Mouse (Mus musculus) thymus, postnatal 25 days (tissue): ENCODE measurements around the gene Thsd4.
"Not testable (repeated sequence)": the region's sequence is repeated elsewhere in the genome, so short reads cannot be mapped to it uniquely, and the experiment has no call there.

Experiments used
- DNase-seq: peaks from one replicate; pipeline ENCODE4 v3.0.0; 2022

Thsd4 gene

DNA sequence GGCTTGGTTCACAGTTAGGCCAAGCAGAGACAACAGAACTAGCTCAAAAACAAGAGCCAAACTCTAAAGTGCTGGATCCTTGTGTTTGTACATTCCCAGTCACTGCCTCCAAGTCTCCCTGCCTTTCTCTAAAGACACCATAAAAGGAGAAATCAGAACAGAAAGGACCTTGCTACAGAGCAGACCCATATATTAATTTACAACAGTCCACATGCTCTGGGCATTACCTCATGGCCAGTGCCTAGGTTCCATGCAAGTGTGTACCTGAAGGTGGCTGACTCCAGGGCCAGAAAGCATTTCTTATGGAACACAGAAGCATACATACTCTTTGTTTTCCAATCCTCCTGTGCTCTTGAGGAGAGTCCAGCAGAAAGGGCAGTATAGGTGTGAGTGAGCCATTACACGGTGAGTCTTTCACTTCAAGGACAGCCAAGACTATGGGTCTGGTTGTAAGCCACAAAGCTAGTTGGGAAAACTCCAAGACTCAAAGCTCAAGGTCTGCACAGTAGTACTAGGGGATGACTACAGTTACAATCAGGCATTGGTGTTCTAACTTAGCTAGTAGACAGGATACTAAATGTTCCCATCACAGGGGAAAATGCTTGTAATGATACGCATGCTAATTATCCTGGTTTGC is 216.5 kb downstream of the Thsd4 start:
- no peak for DNase-seq

DNA sequence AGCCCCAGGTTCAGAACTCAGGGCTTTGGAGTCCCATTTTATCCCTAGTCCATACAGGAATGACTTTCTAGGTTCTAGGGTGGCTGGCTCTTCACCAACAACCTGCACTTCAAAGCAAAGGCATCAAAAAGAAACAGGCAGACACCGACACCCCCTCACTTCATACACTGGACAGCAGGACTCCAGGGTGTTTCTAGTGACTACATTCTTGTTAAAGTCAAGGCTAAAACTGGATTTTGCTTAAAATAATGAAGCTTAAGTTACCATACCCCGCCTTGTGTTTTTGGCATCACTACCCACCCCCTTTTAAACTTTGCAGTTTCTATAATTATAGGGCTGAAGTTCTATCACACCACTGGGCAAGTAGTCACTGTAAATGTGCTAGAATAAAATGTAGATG is 225.6 kb downstream of the Thsd4 start:
- no peak for DNase-seq

DNA sequence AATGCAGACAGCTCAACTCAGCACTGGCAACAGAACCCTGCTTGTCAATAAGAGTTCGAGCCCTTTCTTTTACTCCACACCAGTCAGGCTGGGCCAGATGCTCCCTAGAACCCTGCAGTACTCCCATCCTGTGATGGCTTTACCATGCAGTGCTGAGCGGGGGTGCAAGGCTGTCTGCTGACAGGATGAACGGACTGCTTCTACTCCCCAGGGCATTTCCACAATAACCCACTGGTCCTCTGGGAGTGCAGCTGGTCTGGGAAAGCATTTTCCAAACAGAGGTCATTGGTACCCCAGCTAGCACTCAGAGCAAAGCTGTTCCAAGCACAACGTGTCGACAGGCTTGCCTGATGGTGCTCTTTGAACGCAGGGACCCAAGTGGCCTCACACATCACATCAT is 226.6 kb downstream of the Thsd4 start:
- no peak for DNase-seq

DNA sequence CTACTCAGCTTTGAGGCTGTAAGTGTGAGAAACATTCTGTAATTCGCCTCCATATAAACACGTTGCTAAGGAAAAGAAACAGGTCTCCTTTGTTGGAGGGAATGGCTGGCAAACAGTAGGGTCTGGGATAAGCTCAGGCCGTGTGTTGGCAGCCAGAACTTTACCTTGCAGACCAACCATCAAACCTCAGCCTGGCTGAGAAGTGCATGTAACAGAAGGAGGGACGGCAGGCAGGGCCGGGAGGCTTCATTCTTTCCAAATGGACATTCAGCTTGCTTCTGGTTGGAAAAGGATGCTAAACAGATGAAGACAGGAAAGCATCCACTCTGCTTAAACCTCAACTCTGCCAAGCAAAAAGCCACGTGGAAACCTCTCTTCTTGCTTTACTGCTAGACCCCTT is 228.7 kb downstream of the Thsd4 start:
- DNase-seq = no peak

DNA sequence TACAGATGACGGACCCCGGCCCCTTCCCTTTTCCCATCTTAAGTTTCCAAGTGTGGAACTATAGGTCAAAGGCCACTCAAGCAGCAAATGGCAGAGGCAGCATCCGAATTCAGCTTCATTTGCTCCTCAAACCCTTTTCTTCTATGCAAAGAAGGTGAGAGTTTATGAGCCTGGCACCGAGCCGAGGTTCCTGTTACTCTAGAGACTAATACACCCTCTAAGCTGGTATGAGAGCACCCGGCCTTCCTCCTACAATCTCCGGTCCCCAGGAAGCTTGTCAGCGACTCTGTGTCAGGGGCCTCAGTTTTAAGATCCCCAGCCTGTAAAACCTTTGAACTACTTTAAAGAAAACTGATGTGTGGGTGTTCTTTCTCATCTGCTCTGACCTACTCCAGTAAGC is 231.1 kb downstream of the Thsd4 start:
- DNase-seq = no peak

DNA sequence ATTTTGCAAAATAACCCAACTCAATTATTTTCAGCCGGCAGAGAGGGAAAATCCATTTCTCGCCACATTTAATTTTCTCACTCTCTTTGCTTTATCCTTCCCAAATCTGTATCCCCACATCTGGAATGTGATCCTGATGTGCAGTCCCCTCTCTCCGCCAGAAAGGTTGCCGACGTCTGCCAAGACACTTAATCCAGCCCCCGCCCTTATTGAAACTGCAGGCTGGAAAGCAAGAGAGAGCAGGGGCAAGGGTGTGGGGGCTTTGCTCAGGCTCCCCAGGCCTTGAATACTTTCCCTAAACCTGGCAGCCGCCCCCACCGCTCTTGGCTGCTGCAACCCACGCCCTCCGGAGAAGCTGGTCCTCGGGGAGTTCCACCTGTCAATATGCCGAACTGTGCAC is 233.1 kb downstream of the Thsd4 start:
- no peak for DNase-seq

DNA sequence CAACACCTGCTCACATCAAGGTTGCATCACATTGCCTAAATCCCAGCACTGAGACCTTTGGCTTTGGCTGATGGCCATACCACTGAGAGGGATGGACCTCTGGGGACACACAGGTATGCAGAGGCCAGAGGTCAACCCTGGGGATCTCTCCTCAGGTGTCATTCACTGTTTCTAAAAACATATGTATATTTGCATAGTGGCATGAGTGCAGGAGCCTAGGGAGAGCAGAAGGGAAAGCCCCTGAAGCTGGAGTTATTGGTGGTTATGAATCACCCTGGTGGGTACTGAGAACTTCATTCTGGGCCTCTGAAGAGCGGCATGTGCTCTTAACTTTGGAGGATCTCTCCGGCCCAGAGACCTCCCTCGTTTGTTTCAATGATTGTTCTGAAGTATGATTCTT is 235.5 kb downstream of the Thsd4 start:
- no peak for DNase-seq

DNA sequence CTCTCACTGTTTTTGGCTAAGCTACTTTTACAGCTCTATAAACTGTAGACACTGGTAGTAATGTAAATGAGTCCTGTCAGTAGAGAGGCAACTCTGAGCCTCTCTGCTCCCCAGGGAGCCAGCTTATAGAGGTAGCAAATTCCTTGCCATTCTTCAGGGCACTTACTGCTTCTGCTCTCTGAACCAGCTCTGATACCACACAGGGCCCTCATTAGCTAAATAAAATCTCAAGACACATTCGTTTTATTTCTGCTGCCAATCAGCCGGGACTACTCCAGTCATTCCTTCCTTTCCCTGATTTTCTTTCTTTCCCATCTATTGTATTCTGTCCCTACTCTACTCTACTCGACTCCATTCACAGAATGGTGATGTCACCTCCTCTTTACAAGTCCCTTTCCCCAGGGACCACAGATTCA is 236.8 kb downstream of the Thsd4 start:
- no peak for DNase-seq

DNA sequence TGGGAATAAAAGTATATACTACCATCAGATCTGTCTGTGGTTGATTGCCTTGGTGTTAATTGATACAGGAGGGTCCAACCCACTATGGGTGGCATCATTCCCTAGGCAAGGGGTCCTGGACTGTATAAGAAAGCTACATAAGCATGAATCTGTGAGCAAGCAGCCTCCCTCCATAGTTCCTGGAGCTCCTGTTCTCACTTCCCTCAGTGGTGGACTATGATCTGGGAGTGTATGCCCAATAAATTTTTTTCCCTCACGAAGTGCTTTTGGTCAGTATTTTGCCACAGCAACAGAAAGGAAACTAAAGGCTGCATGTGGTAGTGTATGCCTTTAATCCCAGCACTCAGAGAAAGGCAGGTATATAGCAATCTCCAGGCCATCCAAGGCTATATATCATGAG is 237.5 kb downstream of the Thsd4 start:
- no peak for DNase-seq

DNA sequence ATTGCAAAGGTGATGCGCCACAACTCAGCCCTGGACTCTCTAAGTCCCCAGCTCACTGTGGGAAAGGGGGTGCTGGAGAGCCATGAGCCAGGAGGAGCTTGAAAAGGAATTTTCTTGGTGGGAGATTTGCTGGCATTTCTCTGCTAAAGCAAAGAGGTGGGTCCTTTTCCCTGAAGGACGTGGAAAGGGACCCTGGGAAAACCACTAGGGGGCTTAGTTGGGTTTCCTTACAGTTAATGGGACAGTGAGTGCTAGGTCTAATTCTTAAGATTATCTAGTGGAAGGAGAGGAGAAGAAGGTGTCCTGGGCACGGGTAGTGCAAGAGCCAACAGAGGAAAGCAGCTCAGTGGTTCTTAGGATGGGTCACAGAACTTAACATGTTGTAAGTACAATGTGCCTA is 238.3 kb downstream of the Thsd4 start:
- no peak for DNase-seq

DNA sequence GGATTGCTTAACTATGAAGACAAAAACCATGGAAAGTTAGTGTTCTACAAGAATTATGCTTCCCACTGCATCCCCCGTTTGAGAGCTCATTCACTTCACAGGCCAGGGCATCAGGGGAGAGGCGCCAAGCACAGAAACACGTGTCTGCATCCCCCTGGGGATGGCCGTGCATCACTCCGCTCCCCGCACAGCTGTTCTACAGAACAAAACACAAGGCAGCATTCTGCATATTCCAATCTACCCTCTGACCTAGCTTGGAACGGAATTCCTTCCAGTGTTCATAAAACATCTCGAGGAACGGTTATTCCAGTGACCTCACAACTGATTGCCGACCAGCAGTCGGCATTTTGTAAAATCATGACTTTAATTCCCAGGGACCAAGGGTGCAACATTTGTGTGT is 240.6 kb downstream of the Thsd4 start:
- no peak for DNase-seq

DNA sequence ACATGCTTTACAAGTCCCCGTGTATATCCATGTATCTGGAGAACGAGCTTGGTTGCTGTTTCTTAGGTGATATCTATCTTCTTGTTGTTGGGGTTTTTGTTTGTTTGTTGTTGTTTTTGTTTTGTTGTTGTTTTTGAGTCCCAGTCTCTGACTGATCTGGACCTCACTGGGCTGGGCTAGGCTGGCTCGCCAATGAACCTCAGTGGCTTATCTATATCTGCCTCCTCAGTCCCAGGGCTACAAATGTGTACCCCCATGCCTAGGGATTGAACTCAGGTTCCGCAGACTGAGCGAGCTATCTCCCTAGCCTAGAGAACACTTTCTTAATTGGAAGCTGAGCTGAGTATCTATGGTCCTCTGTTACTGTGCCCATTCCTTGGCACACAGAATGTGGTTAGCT is 241.1 kb downstream of the Thsd4 start:
- DNase-seq = no peak

DNA sequence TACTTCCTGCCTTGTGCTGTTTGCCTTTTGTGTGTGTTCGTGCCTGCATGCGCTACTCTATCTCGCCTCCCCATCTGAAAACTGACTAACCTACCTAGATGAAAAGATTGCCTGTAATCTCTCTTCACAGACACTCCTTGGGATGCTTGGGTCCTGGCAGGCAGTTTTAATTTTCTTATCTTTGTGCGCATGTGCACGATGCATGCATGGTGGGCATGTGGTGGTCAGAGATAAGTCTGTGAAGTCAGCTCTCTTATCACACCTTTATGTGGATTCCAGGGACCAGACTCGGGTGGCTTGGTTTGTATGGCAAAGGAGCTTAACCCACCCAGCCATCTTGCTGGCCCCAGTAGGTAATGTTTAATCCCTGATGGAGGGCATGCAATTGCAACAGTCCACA is 242.3 kb downstream of the Thsd4 start:
- no peak for DNase-seq

DNA sequence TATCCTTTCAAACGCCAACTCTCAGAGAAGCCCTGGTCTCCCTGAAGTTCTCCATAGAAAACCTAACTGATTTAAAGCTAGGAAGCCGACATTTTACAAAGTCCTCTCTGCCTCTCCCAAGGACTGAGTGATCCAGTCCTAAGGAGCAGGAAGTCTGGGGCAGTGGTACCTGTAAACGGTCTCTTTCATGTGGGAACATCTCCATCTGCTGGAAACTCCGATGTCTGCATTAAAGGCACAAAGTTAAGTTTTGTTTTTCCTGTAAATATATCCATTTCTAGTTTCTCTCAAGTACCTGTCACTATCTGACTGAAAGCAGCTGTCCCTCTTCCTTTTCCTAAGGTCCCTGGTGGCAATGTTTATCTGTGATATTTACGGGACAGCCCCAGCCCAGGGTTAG is 245.5 kb downstream of the Thsd4 start:
- DNase-seq = no peak

DNA sequence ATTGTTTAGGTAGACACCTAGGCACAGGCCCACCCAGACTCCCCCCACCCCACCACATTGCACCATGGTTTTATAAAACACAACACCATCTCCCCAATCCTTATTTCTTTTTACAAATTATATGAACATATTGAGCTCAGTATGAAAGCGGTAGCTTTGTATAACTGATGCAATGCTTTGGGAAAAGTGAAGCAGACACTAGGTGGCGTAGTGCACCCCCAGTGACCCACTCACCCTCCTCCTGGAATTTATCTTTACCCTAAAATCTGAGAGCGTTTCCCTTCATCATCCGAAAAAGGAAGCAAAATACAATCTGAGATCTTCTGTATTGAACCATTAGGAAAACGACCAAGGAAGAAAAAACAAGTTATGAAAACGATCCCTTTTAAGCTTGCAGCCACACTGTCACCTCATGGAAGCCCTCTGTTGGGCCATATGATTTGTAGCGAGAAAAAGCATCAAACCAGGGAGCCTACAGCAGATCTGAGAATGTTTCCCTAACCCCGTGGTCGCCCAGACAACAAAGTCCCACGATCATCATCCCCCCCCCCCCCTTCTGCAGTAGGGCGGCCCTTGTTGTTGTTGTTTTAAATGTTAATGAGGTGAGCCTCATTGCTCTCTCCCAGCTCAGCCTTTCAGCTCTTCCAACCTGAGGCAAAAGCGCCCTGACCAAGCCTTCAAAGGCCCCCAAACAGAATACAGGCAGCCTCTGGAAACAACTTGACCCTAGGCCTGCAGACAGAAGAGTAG is 246.3 kb downstream of the Thsd4 start:
- no peak for DNase-seq

DNA sequence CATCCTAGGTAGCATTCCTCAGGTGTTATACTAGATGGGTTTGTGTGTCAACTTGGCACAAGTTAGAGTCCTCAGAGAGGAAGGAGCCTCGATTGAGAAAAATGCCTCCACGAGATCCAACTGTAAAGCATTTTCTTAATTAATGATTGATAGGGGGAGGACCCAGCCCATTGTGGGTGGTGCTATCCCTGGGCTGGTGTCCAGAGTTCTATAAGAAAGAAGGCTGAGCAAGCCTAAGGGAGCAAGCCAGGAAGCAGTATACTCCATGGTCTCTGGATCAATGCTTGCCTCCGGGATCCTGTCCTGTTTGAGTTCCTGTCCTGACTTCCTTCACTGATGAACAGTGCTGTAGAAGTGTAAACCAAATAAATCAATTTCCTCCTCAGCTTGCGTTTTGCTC is 247.3 kb downstream of the Thsd4 start:
- DNase-seq = no peak

DNA sequence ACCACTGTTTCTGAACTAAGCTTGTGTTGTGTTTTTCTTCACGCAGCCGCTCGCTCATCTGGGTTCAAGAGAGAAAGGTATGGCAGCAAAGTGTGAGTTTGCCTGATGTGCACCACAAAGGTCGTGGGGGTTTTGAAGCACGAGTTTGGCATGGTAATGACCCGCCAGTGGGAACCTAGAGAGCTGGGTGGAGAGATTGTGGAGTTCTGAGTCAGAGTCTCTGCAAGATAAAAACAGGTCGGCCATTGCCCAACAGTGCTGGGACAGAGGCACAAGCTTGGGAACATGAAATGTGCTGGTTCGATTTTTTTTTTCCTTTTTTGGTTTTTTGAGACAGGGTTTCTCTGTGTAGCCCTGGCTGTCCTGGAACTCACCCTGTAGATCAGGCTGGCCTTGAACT is 249.5 kb downstream of the Thsd4 start:
- not testable (repeated sequence) for DNase-seq

DNA sequence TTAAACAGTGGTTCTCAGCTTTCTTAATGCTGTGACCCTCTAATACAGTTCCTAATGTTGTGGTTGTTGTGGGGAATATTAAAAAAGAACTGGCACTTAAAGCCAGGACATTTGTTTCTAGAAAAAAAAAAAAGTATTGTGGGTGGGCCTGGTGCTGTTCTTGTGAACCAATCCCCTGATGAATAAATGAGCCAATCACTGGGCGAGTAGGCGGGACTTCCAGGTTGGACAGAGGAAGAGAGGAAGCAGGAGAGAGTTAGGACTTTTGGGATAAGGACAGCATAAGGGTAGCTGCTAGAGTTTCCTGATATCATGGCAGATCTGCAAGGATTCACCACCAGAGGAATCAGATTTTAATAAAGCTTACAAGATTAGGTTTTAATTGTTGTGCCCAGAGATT is 249.9 kb downstream of the Thsd4 start:
- no peak for DNase-seq

DNA sequence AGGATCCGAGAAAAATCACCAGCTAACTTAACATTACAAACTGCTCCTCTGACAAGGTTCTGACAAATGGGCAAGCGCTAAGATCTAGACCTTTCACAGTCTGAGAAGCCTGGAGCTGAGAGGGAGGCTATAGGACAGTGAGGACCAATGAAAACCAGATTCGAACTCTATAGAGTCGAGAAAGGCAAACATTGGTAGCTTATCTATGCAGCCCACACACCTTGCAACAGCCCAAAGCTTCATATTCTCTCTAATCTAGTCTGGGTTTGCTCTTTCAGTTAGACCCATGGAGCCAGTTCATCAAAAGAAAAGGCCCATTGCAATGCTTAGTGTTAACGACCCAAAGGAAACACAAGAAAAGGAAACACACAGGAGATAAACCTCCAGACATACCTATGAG is 252.0 kb downstream of the Thsd4 start:
- DNase-seq = no peak

DNA sequence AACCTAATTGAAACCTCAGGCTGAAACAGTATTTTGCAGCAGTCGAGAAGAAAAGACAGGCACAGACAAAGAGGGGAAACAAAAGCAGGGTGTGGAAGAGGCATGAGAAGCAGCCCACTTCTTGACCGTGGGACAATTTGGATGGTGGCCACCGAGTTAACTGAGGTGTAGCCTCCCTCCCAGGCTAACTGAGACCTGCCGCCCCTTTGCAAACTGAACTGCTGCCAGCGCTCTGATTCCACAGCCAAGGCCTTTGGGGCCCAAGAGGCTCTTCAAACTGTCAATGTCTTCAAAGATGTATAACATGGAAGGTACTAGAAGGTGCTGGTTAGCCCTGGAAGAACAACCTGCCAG is 254.6 kb downstream of the Thsd4 start:
- no peak for DNase-seq

DNA sequence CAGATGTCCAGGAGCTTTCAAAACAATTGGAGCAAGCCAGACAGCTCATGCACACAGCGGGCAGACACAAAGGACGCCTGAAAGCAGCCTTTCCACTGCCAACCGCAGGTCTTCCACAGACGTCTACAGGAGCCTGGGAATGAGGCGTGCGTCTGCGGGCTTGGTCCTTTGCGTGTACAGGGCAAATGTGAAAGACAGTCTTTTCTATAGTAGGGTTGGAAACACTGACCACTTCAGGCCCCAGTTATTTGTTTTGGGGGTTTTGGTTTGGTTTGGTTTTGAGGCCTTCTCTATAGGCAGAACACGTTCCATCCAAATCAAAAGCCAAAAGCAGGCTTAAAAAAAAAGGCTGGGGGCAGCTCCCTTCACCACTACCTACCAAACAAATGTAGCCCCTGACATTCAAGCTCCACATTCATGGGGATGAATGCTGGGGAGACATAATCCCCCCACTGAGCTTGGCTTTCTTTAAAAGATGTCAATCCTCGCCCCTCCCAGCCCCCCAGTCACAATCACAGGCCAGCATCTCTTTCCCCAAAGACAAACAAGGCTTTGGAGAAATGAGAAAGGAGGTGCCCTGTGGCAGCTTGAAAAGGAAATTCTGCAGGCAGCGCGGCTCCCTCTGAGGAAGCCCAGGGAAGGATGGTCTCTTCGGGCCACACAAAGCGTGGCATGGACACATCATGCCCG is 255.1 kb downstream of the Thsd4 start:
- DNase-seq = no peak

DNA sequence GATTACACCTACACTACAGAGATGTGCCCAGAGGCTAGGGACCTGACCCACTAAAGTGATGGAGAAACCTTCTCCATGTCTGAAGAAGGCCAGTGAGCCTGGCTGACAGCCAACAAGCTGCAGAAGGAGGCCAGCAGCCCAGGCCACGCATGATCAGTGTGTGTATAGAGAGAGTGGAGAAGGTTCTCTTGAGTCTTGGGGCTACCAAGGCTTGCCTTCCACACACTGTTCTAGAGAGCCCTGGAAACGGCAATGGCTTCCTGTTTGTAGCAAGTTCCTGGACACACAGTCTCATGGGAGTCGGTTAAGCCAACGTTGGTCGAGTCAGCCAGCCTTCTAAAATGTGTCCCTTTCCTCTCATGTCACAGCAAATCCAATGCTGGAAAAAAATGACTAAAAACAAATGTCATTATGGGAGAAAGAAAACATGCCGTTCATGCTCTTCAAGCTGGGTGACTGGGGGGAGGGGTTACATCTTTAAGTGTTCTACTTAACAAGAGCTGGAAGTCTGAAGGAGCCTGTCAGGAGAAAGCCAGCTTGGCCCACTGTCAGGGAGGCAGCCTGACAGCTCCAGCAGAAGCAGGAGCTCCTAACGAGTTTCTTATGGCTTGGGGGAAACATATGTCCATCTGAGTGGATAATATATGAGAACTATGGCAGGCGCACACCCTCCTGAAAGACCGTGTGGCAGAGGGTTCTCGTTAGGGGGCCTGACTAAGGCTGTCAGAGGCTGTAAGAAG is 257.1 kb downstream of the Thsd4 start:
- DNase-seq = no peak

DNA sequence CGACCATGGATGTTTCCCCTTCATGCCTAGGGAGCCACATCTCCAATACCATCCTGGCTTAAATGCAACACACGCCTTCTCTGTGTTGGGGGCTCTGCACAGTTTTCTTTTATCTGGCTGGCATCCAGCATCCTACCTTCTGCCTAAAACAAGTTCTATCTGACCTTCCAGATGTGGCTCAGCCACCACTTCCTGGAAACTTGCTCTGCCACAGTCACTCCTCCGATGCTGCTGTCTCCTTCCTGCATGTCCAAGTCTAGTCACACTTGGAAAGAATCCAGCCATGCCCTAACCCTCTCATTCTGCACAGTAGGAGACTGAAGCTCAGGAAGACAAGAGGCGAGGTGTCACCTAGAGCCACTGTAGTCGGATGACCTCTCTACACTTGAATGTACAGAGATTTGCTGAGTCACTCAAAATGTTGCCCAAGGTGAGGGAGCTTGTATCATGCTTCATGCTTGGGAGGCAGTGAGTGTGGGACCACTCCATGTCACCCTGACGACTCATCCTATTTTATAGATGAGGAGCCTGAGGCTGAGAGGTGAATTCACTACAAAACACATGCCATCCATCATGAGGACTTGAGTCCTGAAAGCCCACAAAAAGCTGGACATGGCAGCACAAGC is 259.2 kb downstream of the Thsd4 start:
- no peak for DNase-seq
